Mouse (Mus musculus) T-helper 2 cell (primary cell): ENCODE measurements at regions not wholly inside any gene's neighbourhood (a gene's known extent, or its start where the extent isn't known, plus 50 kb on each side); places are given as distances from the start of the nearest gene placed in this dataset.

ENCODE experiments used
- in situ Hi-C: fragments of 300-600 bp; cut with MboI, MseI; formaldehyde crosslinking; loops from one replicate; pipeline ENCODE4 v1.15.1; 2025; ENCODE audit warnings: high pct_unique_total_duplicates

- in situ Hi-C loops: loop anchor here (10.0 kb wide), 1 partner anchor 302 kb away; no protein-coding TSS in a partner anchor
Observed at GRCm38 (mm10) chrX:33416321-33416720, 103.1 kb downstream of the Btbd35f12 start.
